Mouse (Mus musculus) kidney, adult 9 months (tissue): ENCODE results near the gene Cd24a.

ENCODE experiments used
- DNase-seq: peaks from one replicate; pipeline ENCODE4 v3.0.0; 2022

The Cd24a gene

GRCm38 (mm10) chr10:43584538-43584937, 6.5 kb downstream of the Cd24a start:
- no peak for DNase-seq

GRCm38 (mm10) chr10:43588470-43589177, 10.5 kb downstream of the Cd24a start:
- peak; percentile 42 for DNase-seq

GRCm38 (mm10) chr10:43591477-43591876, 13.4 kb downstream of the Cd24a start:
- no peak for DNase-seq

- DNase-seq, result no peak
Measured at GRCm38 (mm10) chr10:43593182-43593581, 15.1 kb downstream of the Cd24a start.

- DNase-seq, result no peak
Measured at GRCm38 (mm10) chr10:43594187-43594586, 16.1 kb downstream of the Cd24a start.

GRCm38 (mm10) chr10:43594894-43595293, 16.8 kb downstream of the Cd24a start:
- no peak for DNase-seq

GRCm38 (mm10) chr10:43598067-43598726, 20.1 kb downstream of the Cd24a start:
- no peak for DNase-seq

- DNase-seq, result no peak
Measured at GRCm38 (mm10) chr10:43601039-43601438, 23.0 kb downstream of the Cd24a start.

- no peak for DNase-seq
Measured at GRCm38 (mm10) chr10:43601511-43602396, 23.7 kb downstream of the Cd24a start.

GRCm38 (mm10) chr10:43603975-43604686, 26.0 kb downstream of the Cd24a start:
- DNase-seq, result no peak

GRCm38 (mm10) chr10:43604687-43605250, 26.7 kb downstream of the Cd24a start:
- no peak for DNase-seq

GRCm38 (mm10) chr10:43605901-43606300, 27.8 kb downstream of the Cd24a start:
- no peak for DNase-seq

GRCm38 (mm10) chr10:43609507-43609906, 31.4 kb downstream of the Cd24a start:
- no peak for DNase-seq

GRCm38 (mm10) chr10:43609958-43610357, 31.9 kb downstream of the Cd24a start:
- DNase-seq, result no peak

- DNase-seq, result no peak
Measured at GRCm38 (mm10) chr10:43611081-43611480, 33.0 kb downstream of the Cd24a start.

GRCm38 (mm10) chr10:43619059-43619531, 41.0 kb downstream of the Cd24a start:
- no peak for DNase-seq

GRCm38 (mm10) chr10:43619939-43620338, 41.9 kb downstream of the Cd24a start:
- DNase-seq, result no peak

- DNase-seq, result no peak
Measured at GRCm38 (mm10) chr10:43623510-43623909, 45.4 kb downstream of the Cd24a start.

- no peak for DNase-seq
Measured at GRCm38 (mm10) chr10:43624362-43624761, 46.3 kb downstream of the Cd24a start.

GRCm38 (mm10) chr10:43624791-43625398, 46.8 kb downstream of the Cd24a start:
- DNase-seq, result no peak

- no peak for DNase-seq
Measured at GRCm38 (mm10) chr10:43625578-43625977, 47.5 kb downstream of the Cd24a start.

GRCm38 (mm10) chr10:43629216-43629615, 51.1 kb downstream of the Cd24a start:
- no peak for DNase-seq
